Mouse (Mus musculus): ENCODE data around the gene Hlcs. TPM values are rescaled to one million over a fixed set of nuclear protein-coding genes. Genes with fewer than 3 reads are reported as not detected.
A peak's percentile ranks its signal among the peaks of the same experiment; 100 is the strongest.

The Hlcs gene
- total RNA-seq, 2 experiments from 2014 or later = 12.1 to 14.1 TPM

DNA sequence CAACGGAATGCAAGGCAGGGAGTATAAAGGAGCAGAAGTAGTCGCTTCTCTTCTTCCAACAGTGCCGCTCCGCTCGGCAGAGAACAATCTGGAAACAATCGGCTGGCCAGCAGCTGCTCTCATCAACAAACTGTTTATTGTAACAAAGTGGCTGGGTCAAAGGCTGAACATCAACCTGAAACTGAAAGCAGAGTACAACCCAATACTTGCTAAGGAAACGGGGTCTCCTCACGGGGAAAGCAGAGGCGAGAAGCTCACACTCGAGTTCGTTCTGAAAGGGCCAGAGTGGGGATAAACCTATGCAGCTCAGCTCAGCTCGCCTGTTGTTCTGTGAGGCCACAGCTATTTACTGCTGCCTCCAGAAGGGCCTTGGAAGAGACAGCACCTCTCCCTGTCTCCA is 63.2 kb downstream of the Hlcs start:
- DNase-seq (ENCODE audit: low spot score in 2 of 2) = no peak

DNA sequence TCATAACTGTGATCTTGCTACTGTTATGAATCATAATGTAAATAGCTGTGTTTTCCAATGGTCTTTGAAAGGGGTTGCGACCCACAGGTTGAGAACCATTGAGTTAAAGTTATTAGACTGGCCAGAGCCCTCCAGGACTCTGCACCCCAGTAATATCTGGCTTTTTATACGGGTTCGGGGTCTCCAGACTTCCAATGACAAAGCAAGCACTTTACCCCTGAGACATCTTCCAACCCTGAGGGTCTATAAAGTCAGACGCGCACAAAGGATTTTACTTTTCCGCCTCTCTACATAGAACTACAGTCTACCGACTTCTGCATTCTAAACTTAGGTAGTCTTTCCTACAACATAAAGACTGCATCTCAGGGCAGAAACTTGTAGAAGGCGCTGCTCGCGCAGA is 63.7 kb downstream of the Hlcs start:
- no peak for DNase-seq (ENCODE audit: low spot score in 2 of 2)

GRCm38 (mm10) chr16:94248721-94249120 is 64.7 kb downstream of the Hlcs start:
- no peak for DNase-seq (ENCODE audit: low spot score in 2 of 2)

DNA sequence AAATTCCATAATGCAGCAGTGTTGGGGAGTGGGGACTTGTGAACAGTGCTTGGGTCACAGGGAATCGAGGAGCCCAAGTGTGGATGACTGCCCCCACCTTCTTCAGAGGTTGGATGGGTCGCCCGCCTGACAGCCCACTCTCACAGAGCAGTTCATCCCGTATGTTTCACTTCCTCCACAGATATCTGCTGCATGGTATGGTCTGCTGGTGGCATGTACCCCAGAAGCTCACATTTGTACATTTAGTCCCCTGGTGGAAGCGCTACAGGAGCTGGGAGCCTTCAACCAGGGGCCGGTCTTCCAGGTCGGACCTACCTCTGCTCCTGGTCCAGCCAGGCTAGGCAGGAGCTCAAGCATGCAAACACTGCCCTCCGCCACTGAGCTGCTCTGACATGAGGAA is 66.4 kb downstream of the Hlcs start:
- DNase-seq (ENCODE audit: low spot score in 2 of 2) = no peak

DNA sequence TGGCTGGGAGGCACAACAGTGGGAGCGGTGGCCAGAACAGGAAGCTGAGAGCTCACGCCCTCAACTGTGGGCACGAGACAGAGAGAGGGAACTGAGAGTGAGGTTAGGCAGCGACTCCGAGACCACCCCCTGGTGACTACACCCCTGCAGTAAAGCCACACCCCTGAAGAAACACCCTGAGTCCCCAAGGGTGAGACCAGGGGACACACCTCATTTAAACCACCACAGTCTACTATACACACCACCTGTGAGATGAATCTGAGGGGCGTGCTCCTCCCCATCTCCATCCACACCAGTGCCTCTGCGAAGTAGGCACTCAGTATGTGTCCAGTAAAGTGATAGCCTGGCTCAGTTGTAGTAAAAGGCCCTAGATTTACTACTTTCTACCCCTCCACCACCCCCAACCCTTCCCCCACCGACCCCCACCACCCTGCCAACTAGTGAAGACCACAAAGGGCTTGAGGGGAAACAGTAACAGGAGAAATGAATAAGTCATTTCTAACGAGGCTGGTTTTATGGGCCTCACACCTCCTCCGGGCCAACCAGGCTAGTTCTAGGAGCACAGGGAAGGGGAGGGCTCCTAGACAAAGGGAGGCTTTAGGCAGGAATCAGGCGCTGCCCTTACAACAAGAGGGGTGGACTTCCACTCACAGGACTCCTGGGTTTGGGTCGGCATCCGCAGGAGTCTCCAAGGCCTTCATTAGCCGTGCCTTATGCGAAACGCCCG is 67.2 kb downstream of the Hlcs start:
- no peak for DNase-seq (ENCODE audit: low spot score in 2 of 2)

- DNase-seq (ENCODE audit: low spot score in 2 of 2) = no peak
Measured at GRCm38 (mm10) chr16:94241126-94241525, 72.2 kb downstream of the Hlcs start.

- no peak for DNase-seq (ENCODE audit: low spot score in 2 of 2)
Measured at GRCm38 (mm10) chr16:94240190-94240589, 73.2 kb downstream of the Hlcs start.

- DNase-seq (ENCODE audit: low spot score in 2 of 2) = no peak
Measured at GRCm38 (mm10) chr16:94239567-94239966, 73.8 kb downstream of the Hlcs start.

DNA sequence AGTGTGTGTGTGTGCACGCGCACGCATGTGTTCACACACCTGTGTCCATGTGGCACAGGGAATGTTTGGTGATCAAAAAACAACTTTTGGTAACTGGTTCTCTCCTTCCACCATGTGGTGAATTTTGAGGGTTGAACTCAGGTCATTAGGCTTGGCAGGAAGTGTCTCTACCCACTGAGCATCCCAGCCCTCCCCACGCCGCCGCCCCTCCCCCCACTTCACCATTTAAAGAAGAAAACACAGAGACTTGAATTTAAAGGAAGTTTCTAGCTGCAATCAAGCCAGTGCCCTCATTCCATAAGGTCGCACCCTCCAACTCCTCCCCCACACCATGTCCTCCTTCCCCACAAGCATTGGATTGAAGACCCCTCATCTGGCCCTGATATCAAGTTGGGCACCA is 74.2 kb downstream of the Hlcs start:
- no peak for DNase-seq (ENCODE audit: low spot score in 2 of 2)

DNA sequence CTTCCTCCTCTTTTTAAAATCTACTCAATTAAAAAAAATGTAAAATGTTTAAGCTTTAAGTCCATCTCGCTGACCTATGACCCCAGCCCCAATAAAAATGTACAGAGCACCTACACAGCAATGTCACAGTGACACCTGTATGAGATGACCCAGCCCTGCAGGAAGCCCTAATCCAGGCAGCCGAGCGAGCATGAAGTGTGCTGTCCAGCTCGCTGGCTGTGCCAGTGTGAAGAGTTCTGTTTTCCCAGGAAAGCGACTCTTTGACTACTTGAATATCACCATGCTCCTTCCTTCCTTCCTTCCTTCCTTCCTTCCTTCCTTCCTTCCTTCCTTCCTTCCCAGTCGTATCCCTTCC is 76.3 kb downstream of the Hlcs start:
- DNase-seq (ENCODE audit: low spot score in 2 of 2) = no peak

GRCm38 (mm10) chr16:94236226-94237129 is 76.9 kb downstream of the Hlcs start:
- DNase-seq (ENCODE audit: low spot score in 2 of 2) = no peak

- no peak for DNase-seq (ENCODE audit: low spot score in 2 of 2)
Measured at GRCm38 (mm10) chr16:94235718-94236117, 77.7 kb downstream of the Hlcs start.

DNA sequence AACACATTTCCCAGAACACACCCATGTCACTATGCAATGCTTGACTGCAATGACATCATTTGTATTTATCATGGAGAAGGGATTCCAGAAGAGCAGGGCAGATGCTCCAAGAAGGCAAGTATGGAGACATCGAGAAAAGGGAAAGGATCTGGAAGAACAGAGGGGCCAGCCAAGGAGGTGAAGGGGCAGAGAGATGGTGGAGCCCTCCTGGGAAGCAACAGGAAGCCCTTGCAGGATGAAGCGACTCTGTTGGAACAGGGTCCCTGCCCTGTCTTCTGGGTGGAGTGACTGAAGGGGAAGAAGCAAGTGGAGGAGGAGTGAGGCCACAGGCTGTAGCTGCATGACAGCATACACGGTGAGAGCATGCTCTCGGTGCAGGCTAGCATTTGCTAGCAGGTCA is 79.2 kb downstream of the Hlcs start:
- no peak for DNase-seq (ENCODE audit: low spot score in 2 of 2)

- DNase-seq (ENCODE audit: low spot score in 2 of 2) = no peak
Measured at GRCm38 (mm10) chr16:94230909-94231575, 82.3 kb downstream of the Hlcs start.

DNA sequence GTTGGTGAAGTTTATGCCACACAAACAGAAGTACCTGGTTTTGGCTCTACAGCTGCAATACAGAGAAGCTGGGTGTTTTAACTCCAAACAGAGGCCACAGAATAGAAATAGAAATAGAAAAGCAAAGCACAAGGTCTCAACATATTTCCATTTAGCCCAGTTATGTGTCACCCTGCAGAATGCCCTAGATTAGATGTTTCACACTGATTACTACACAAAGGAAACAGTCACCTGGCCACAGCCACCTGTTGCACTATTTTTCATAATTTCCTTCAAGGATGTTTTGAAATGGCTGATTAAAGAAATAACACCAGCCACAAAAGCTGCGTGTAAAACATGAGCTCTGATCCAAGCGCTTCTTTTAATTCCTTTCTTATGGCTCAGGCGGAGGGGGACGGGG is 82.9 kb downstream of the Hlcs start:
- DNase-seq (ENCODE audit: low spot score in 2 of 2) = no peak

DNA sequence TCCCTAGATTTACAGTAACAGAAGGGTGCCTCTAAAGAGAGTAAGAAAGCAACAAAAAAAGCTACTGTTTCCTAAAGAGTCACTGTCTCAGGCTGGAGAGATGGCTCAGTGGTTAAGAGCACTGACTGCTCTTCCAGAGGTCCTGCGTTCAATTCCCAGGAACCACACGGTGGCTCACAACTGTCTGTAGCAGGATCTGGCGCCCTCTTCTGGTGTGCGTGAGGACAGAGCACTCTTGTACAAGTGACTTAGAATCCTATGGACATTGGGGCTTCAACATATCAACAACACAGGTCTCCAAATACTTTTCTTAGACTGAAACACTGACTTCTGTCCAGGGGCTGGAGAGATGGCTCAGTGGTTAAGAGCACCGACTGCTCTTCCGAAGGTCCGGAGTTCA is 83.5 kb downstream of the Hlcs start:
- DNase-seq (ENCODE audit: low spot score in 2 of 2) = no peak

DNA sequence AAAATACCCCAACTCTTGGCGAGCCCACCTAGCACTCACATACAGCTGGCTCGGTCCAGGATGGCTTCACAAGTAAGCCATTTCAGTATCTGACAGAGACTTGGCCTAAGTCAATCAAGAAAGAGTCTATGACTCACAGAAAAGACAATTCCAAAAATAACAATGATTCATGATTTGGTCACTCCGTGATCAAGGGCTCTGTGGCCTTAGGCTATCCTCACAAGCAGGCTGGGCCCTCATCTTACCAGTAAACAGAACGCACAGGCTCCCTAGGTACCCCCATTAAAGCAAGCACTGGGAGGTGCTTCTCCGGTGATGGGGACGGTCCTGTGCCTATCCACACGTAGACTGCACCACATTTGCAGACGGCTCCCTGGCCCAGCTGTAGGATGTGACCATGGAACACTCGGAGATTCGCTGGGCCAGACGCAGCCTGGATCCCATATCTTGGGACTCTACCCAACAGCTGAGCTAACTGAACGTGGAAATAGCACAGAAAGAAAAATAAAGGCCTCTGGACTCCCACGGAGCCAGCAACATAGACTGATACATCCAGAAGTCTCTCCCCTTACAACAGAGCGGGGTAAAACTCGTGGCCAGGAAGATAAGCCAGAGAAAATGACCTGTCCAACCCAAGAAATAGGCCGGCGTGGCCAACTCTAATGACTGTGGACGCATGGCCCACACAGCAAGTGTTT is 84.4 kb downstream of the Hlcs start:
- no peak for DNase-seq (ENCODE audit: low spot score in 2 of 2)

- peak; percentile 53 to 66 for DNase-seq (ENCODE audit: low spot score in 2 of 2)
Measured at GRCm38 (mm10) chr16:94227328-94228018, 85.9 kb downstream of the Hlcs start.

- no peak for DNase-seq (ENCODE audit: low spot score in 2 of 2)
Measured at GRCm38 (mm10) chr16:94223363-94223720, 90.0 kb downstream of the Hlcs start.

DNA sequence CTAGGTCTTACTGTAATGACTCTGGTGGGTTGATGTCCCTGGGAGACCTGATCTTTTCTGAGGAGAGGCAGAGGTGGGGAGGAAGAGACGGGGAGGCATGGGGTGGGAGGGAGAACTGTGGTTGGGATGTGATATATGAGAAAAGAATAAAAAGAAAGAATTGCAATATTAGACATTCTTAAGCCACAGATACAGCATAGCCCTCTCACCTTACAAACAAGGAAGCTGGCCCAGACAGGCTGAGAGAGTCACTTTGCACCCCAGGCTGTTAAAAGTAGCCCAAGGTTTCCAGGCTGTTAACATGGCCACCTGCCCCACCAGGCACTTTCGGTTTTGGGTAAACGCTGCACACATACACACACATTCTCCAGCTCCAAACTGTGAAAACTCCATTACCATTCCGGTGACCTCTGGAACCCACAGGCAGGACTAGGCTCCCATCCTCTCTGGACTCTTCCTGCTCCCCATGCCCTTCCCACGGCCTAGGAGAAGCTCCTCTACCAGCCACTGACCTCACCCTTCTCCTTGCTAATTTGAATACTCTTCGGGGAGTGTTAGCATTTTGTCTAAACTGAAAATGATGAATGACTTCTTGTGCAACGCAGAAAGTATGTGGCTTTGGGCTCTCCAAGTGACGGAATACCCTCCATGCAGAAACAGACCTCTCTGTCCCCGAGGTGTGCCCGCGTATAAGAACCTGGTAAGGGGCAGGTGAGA is 90.6 kb downstream of the Hlcs start:
- DNase-seq (ENCODE audit: low spot score in 2 of 2) = no peak

All from layer of hippocampus, postnatal 10 days (tissue).